Mouse (Mus musculus) urinary bladder, adult 2 months (tissue): Measurements from ENCODE around the gene Timp3. TPM values are rescaled to one million over a fixed set of nuclear protein-coding genes. Genes with fewer than 3 reads are reported as not detected.
"Not testable (repeated sequence)": the region's sequence is repeated elsewhere in the genome, so short reads cannot be mapped to it uniquely, and the experiment has no call there.

Experiments used
- DNase-seq: peaks from one replicate; pipeline ENCODE4 v3.0.0; 2022; ENCODE audit warnings: low spot score
- polyA plus RNA-seq: library from polyadenylated mRNA; depleted of rRNA; stranded (reverse); fragments of >200 nt; gene quantifications from 2 replicates; pipeline ENCODE4 v1.2.3, GENCODE M21; 2012

The Timp3 gene
- polyA plus RNA-seq, 1 experiment = 182 TPM

DNA sequence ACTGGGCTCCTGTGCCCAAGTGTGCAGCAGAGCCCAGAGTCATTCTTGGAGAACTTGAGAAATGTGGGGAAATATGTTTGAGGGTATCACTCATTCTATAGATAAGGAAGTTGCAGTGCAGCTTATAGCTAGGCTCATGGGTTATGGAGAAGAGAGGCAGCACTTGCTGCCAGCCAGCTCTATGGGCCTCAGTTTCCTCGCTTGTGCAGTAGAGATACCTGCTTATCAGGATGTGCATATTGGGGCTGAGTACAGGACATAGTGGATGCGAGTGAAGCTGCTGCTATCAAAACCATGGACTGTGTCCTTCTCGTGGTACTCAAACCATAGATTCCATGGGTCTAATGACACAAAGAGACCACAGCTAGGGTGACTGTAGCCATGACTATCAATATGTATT lies 52.3 kb downstream of the Timp3 start:
- no peak for DNase-seq

DNA sequence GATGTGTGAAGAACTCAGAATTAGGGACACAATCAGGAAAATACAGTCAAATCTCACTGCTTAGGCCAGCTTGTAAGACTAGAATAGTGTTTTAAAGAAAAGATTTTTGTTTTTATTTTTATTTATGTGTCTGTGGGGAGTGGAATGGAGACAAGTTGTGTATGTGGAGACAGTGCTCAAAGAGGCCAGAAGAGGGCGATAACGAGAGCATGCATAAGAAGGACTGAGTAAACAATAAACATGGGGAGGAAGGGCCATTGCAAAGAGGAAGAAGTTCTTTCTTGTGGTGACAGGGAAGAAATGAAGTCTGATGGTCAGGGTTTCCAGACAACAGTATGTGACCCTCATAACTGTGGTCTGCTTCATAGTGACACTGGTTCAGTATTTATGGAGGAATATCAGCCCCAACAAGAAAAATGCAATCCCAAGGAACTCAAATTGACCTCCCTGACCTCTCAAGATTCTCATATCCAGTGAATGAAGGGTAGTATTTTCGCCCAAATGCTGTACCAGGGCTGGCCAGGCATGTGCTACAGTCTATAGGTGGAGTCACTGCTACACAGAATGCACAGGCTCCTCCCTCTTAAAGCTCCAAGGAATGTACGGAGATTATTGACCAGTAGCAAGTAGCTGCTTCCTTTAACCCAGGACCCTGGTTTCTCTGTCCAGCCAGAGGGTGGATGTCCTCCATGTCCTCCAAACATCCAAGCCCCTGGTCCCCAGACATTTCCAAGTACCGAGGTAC lies 56.8 kb downstream of the Timp3 start:
- DNase-seq = no peak

DNA sequence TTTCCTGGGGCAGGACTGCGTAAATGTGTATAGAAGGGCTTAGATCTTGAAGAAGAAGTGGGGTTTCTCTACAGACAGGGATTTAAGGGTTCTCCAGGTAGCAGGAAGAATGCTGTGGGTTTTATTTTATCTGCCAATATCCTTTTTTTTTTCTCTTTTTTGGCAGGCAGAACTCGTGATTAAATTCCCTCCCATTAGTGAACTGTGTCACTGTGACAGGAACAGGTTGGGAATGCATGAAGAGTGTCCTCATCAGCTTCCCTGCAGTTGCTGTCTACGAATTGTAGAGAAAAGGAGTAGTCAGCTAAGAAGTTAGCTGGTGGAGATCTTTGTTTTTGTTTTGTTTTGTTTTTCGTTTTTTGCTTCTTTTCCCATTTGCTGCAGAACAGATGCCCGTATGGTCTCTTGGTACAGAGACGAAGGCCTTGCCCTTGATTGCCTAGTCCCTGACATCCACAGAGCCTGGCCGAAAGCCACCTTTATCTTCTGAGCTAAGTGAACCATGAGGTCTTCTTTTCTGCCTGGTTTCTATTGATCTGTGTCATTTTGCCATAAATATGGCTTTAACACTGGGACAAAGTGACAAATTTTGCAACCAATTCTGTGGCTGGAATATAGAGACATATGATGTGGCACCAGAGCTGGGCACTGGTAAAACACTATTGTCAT lies 58.3 kb downstream of the Timp3 start:
- no peak for DNase-seq

DNA sequence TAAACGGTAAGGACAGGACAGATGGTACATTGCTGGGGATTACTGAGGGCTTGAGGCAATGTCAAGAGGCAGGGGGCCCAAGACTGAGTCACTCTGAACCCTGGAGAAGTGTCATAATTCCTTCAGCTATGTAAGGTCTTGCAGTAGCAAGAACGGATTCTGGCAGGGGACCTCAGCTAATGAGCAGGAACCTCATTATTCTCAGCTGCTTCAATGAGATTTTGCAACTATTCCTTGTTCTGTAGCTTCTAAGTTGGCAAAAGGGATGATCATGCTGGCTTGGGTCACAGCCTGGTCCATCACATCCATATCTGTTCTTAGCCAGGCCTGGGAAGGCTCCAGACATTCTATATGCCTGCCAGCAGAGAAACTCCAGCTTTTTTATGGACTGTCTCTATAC lies 59.0 kb downstream of the Timp3 start:
- no peak for DNase-seq

DNA sequence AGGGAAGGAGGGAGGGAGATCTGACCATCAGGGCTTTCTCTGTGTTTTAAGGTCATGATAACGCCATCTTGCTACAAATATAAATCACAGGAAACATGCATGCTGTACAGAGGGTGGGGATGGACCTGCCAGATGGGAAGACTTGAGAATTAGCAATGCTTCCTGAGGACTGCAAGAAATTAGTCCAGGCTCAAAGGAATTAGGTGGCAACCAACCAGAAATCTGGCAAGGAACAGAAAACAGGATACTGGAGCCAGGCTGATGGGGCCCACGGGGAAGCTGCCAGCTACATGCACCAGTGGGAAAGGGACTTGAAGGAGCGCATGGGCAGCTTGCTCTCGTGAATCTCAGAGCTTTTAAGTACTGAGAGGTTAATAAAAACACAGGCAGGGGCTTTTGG lies 59.5 kb downstream of the Timp3 start:
- DNase-seq = no peak

DNA sequence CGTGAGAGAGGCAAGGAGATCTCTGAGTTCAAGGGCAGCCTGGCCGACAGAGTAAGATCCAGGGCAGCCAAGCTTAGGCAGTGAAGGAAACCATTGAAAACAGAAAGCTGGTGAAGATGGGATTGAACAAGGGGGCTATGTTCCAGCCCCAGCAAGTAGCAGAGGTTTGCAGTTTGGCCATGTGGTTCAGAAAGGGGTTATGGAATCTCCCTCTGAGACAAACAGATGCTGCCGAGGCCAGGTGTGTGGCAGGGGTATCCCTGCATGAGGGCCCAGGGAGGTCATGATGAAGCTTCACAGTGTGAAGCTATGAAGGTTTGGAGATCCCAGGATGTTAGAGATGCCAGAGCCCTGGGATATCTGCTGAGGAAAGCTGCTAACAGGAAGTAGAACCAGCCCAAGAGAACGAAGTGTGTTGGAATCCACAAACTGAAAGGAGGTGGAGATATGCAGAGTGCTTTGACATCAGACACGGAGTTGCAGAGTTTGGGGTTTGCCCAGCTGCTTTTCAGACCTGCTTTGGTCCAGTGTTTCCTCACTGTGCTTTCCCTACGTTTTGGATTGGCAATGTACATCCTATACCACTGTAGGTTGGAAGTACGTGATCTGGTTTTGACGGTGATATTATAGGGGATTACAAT lies 63.6 kb downstream of the Timp3 start:
- DNase-seq = no peak

DNA sequence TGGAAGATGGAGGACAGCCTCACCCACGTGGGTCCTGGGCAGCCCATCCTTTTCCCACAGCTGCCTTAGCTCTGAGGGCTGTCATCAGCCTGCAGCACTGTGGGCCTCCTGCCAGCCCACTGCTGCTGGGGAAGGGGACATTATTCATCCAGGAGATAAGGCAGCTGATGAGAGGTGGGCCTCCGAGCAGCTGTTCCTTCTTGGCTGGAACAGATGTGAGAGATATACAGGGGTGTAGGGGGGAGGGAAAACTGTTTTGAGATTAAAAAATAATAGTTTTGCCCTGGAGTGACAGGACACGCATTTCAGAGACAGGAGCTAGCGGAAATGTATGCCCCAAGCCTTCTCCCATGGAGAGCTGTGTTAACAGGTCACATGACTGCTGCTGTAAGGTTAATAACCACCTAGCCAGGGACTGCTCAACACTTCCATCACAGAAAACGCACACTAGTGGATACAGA lies 65.5 kb downstream of the Timp3 start:
- no peak for DNase-seq

DNA sequence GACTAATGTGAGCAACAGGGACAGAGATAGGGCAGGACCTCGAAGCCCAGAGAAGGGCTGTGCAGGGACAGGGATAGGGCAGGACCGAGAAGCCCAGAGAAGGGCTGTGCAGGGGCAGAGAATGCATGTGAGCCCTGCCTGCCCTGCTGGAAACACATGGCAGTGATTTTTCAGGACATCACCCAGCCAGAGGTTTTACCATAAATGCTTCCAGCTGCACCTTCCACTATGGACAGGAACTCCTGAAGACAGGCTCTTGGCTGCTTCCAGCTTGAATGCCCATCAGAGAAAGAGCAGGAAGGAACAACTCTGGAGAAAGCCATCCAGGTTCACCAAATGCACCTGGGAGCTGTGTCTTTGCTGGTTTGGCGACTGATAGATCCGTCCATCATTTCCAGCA lies 67.2 kb downstream of the Timp3 start:
- no peak for DNase-seq

DNA sequence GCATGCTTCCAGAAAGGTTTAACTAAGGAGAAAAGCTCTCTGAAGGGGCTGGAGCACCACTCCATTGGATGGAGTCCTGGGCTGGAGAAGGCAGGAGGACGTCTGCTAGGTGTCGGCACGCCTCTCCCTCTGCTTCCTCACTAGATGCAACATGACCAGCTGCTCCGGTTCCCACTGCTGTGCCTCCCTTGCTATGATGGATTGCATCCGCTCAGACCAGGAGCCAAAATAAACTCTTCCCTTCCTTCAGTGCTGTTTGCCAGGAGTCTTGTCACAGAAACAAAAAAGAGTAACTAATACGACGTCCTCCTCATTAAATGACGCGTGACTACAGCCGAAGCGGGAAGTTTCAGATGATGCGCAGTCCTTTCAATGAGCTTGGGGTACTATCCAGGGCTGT lies 68.6 kb downstream of the Timp3 start:
- no peak for DNase-seq

DNA sequence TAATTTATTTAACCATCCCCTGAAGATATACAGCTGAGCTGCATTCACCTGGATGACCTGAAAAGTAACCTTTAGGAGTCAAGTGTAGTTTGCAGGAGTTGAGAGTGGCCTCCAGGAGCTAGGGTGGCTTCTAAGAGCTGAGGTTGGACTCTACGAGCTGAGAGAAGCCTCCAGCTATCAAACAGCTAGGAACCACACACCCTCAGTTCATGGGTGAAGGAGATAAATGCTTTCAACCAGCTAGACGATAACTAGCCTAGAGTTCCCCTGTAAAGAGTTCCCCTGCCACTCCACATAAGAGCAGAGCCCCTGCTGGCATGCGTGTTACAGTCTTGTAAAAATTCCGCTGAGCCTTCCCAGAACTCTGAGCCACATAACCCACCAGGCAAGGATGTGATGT lies 69.2 kb downstream of the Timp3 start:
- DNase-seq = no peak

DNA sequence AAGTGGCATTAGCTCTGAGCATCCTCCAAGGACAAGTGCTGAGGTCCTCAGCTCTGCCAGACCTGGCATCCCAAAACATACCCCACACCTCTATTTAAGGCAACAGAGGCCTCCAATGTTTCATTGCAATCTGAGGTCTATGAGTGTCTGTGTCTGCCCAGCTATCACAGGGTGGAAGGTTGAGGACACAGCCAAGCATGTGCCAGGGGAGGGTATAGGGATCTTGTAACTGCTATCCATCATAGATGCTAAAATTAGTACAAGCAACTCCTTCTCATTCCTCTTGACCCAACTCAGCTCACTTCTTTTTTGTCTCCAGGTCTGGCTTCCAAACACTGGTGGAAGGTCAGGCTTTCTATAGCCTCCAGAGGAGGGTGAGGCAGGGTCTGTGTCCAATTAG lies 71.4 kb downstream of the Timp3 start:
- DNase-seq = no peak

DNA sequence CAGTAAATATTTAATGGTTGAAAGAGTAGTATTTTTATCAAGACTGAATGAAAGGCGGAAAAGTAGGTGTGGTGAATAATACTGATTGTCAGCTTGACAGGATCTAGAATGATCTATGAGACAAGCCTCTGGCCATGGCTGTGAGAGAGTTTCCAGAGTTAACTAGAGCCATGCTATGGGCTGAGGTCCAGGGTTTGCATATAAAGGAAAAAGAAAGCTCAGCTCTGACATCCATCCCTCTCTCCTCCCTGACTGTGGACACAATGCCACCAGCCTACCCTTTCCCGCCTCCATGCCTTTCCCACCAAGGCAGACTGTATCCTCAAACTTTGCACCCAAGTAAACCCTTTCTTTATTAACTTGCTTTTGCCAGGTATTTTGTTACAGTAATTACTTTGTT lies 73.9 kb downstream of the Timp3 start:
- no peak for DNase-seq

DNA sequence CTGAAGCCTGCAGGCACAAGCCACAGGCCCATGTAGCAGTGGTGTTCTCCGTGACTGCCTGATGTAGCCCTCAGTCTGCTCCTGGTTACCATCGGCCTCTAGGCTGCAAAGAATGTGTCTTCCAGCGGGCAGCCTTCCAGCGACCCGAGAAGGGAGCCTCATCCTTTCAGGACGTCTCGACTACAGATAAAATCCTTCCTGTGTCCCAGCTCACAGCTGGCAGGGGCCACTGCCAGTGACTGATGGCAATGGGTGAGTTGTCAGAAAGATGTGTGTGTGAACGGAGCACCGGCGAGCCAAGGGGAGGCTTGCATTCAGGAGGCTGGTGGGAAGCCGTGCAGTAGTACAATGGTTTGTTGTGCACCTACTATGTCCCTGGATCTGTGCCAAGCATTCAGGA lies 75.7 kb downstream of the Timp3 start:
- DNase-seq = no peak

DNA sequence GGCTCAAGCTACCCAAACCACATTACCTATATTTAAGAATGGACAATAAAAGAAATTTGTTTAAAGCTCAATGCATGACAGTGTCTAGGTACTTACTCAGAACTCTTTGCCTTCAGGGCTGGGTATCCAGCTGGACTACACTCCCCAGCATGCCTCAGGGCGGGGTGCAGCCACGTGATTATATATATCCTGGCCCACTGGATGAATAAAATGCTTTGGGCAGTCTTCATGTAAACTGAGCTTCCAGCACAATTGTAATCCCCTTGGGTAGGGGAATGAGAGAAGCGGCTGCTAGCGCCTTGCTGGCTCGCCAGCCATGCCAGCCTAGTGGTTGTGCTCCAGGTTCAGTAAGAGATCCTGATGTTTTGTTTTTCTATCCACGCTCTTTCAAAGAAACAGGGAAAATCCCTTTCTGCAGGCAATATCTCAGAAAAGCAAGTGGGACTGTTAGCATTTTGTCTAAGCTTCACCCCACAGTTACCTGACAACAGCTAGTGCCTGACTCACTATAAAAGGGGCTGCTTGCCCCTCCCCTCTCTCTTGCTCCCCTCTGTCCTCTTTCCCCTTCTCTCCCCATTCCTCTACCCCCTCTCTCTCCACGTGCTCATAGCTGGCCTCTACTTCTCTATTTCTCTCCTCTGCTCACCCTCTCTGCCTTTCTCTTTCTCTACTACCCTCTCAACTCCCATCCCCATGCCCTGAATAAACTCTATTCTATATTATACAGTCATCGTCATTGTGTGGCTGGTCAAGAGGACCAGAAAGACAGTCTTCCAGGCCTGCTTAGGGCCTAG lies 76.4 kb downstream of the Timp3 start:
- no peak for DNase-seq

DNA sequence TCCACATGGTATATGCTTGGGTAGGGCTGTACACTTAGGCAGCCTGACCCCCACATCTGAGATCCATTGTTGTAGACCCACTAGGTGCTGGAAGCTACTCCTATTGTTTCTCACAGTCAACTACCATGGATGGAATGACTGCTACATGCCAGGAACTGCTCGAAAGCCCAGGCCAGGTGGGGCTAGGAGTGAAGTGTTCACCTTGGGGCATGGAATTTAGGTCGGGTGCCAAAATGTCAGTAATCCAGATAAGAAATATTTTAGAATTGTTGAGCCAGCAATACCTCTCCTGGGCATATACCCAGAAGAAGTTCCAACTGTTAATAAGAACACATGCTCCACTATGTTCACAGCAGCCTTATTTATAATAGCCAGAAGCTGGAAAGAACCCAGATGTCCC lies 78.6 kb downstream of the Timp3 start:
- DNase-seq = not testable (repeated sequence)

DNA sequence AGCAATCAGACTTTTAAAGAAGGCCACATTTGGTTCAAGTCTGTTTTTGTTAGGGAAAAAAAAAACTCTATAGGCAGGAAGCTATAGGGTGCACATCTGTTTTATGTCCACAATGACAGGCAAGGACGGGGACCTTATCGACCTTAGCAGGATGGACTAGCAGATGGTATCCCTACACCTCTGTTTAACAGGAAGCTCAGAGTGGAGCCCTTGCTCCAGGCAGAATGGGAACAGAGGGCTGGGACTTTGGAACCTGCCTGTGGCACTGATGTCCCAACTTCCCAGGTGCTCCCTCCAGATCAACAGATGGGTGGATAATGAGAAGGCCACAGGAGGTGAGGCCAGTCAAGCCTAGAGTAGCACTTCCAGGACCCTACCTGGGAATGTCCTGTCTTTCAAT lies 80.5 kb downstream of the Timp3 start:
- no peak for DNase-seq

DNA sequence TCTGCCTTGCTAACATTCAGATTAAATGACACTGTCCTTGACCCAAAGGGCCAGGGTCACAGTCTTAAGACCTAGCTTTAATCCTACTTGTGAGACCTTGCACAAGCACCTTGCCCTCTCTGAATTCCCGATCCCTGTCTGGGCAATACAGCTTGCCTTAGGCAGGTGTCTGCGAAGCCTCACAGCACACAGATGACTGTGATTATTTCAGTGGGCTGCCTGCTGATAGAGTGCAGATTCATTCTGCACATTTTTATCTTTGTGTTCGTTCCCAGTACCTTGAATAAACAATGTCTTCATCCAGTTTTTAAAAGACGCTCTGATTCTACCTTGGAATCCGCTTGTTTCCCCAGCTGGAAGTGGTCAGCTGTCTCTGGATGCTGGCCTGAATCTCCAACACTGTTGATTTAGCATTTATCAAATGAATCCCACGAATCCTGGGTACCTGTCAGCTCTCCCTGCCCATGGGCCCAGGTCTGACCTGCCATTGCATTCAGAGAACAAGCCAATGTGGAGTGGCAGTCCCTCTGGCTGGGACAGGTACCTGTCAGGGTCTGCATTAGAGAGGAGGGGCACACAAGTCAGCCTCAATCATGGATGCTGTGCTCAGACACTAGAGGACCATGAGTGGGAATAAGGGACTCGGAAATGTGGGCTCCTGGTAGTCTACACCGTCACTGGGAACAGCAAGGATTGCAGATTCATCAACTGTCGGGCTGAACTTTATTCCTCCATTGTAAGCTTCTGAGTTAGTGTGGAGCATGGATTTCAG lies 81.2 kb downstream of the Timp3 start:
- DNase-seq = no peak

DNA sequence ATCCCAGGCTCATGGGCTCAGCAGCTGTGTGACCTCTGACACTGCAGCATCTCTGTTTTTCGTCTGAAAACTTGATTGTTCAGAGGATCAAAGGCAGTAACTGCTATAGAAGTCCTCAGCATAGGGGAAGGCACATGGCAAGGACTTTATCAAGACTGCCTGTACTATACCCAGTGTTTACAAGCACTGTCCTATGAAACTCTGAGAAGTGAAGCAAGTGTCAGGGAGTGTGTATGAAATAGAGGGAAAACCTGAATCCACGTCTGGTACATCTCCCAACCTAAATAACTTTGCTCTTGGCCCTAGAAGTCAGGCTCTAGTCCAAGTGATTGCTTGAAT lies 81.7 kb downstream of the Timp3 start:
- no peak for DNase-seq

DNA sequence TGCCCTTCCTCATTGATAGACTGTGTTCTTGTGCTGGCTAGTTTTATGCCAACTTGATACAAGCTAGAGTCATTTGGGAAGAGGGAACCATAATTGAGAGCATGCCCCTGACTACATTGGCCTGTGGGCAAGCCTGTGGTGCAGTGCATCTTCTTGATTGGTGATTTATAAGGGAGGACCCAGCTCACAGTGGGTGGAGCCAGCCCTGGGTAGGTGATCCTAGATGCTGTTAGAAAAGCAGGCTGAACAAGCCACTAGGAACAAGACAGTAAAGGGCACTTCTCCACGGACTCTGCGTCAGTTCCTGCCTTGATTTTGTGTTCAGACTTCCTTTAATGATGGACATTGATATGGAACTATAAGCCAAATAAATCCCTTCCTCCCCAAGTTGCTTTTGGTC lies 84.5 kb downstream of the Timp3 start:
- DNase-seq = no peak

DNA sequence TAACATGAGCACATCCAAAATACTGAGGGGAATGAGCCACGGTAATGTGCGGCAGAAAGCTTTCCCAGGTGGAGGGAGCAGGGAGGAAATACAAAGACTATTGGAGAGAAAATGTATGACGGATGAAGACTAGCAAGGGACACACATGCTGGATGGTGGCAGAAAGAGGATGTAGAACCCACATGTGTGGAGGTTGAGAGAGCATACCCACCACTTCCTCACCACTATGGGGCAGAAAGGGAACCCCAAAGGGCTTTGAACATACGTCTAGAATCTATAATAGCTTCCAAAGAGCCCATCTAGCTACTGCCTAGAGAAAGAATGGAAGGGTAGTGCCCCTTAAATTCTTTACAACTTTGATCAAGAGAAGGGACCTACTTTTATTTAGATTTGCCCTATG lies 85.5 kb downstream of the Timp3 start:
- no peak for DNase-seq

DNA sequence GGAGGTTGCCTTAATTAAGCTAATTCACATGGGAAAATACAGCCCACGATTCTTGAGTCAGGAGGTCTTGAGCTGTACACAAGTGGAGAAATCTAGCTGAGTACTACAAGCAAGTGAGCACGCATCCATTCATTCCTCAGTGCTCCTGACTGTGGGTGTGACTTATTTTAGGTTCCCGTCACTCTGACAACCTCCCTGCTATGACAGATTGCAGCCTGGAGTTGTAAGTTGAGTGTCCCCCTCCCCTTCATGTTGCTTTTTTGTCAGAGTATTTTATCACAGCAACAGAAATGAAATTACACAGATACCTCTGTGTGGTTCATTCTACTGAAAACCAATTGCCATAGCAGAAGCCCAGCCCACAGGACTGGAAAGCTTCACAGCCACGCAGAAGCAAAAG lies 86.1 kb downstream of the Timp3 start:
- no peak for DNase-seq
